Mouse (Mus musculus) liver, embryonic 11.5 days (tissue): ENCODE measurements at regions not wholly inside any gene's neighbourhood (a gene's known extent, or its start where the extent isn't known, plus 50 kb on each side); places are given as distances from the start of the nearest gene placed in this dataset.

Source experiments
- ATAC-seq: fragments of 200-750 bp; cut with Nextera tagmentation; replicated peaks from 2 replicates; pipeline ENCODE4 v1.8.0; 2017; ENCODE audit warnings: moderate number of reproducible peaks, mild to moderate bottlenecking, moderate TSS enrichment, moderate library complexity; ENCODE audit not compliant: low FRiP score
- DNase-seq: peaks from one replicate; pipeline ENCODE4 v3.0.0-alpha.2; 2017; ENCODE audit warnings: low spot score
- H3K27ac ChIP-seq: fragments of 300-500 bp; sonication (generic); 2 replicates; pipeline ENCODE4 v1.5.1; 2014; ENCODE audit warnings: mild to moderate bottlenecking, low read depth, low read length, control low read depth
- H3K27me3 ChIP-seq: fragments of 300-500 bp; sonication (generic); replicated peaks from 2 replicates; pipeline ENCODE4 v1.6.1; 2014; ENCODE audit warnings: low read length, mixed read lengths; ENCODE audit not compliant: control insufficient read depth, insufficient read depth
- H3K36me3 ChIP-seq: fragments of 300-500 bp; sonication (generic); 2 replicates; pipeline ENCODE4 v1.6.1; 2014; ENCODE audit warnings: mild to moderate bottlenecking, low read length, moderate library complexity, mixed read lengths; ENCODE audit not compliant: control insufficient read depth, insufficient read depth
- H3K4me1 ChIP-seq: fragments of 300-500 bp; sonication (generic); replicated peaks from 2 replicates; pipeline ENCODE4 v1.6.1; 2014; ENCODE audit warnings: low read length, mixed read lengths; ENCODE audit not compliant: control insufficient read depth, insufficient read depth
- H3K4me2 ChIP-seq: fragments of 300-500 bp; sonication (generic); 2 replicates; pipeline ENCODE4 v1.6.1; 2014; ENCODE audit warnings: mild to moderate bottlenecking, control low read depth, moderate library complexity
- H3K4me3 ChIP-seq: fragments of 300-500 bp; sonication (generic); 2 replicates; pipeline ENCODE4 v1.5.1; 2014; ENCODE audit warnings: low read depth, low read length, control low read depth
- H3K9ac ChIP-seq: fragments of 300-500 bp; sonication (generic); 2 replicates; pipeline ENCODE4 v1.6.1; 2014; ENCODE audit warnings: low read depth, low read length, control low read depth
- H3K9me3 ChIP-seq: fragments of 300-500 bp; sonication (generic); 2 replicates; pipeline ENCODE4 v1.6.1; 2016; ENCODE audit warnings: low read length, inconsistent platforms, mixed read lengths; ENCODE audit not compliant: control insufficient read depth
- WGBS: fragments of 180-500 bp; shearing (Covaris S2); extraction: QIAGEN DNeasy Blood & Tissue Kit; methylation state at CpG from one replicate; pipeline ENCODE4 v1.1.7; 2014; 5-methylcytosine and 5-hydroxymethylcytosine counted together

DNA sequence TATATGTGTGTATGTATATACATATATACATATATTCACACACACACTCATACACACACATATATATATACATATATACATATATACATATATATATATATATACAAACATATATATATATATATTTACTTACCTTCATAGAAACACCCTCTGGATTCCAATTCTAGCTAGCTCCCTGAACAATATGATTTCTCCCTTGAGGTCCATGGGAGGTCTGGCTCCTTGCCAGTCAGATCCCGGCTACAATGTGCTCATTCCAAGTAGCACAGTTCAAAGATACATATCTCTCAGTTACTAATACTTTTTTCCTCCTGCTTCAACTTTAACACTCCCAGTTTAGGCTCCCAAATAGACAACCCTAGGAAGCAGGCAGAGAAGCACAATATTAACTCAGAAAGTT lies 624.8 kb upstream of the Gm19410 start:
- no peak for ATAC-seq
- Histone ChIP-seq H3K36me3 (no peaks in the 10 kb centered on the region), H3K27me3 (no peaks in the 10 kb centered on the region), H3K9ac (no peak overlapping the region), H3K4me3 (no peak overlapping the region), H3K4me2 (no peak overlapping the region), H3K9me3 (no peaks in the 10 kb centered on the region), H3K27ac (no peak overlapping the region), H3K4me1 (no peaks in the 10 kb centered on the region)
- 82% methylated on average over 1 of the region's 1 CpGs for whole genome bisulfite sequencing
- no peak for DNase-seq

DNA sequence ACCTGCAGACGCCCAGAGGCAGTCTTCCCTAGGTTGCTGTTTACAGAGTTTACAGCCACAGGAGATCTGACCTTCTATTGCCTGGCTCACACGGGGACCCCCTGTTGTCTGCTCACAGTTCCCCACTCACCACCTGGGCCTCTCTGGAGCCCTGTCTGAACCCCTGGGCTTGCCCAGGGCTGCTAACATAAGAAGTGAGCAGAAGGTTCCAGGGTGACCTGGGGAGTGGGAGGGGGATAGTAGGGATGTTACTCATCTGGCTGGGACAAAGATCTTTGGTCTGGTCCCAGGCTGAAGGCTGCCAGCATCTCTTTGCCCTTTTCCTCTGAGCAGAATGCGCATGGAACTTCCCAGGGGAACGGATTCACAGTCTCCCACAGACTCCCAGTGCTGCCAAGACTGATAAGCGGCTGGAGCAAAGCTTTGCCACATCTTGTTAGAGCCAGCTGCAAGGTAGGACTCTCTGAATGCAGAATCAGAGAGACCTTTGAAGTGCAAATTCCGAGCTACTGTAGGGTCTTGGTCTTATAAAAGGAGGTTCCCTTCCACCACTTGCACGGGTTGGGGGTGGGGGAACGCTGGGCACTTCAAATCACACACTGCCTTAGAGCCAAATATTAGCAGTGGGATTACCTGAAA lies 622.5 kb upstream of the Gm19410 start:
- 19% methylated on average over 8 of the region's 8 CpGs for WGBS
- Histone ChIP-seq H3K4me2 (no peak overlapping the region), H3K4me1 (no peaks in the 10 kb centered on the region), H3K36me3 (no peaks in the 10 kb centered on the region), H3K9me3 (no peaks in the 10 kb centered on the region), H3K9ac (no peak overlapping the region), H3K4me3 (no peak overlapping the region), H3K27me3 (no peaks in the 10 kb centered on the region), H3K27ac (no peak overlapping the region)
- ATAC-seq (no peak), DNase-seq (no peak)

GRCm38 (mm10) chr8:35143684-35144083 lies 621.9 kb upstream of the Gm19410 start:
- Histone ChIP-seq H3K9me3 (no peaks in the 10 kb centered on the region), H3K27me3 (no peaks in the 10 kb centered on the region), H3K4me2 (no peak overlapping the region), H3K4me3 (no peak overlapping the region), H3K9ac (no peak overlapping the region), H3K36me3 (no peaks in the 10 kb centered on the region), H3K27ac (no peak overlapping the region), H3K4me1 (no peaks in the 10 kb centered on the region)
- 52% methylated on average over 7 of the region's 7 CpGs for WGBS
- DNase-seq (no peak), ATAC-seq (no peak)

GRCm38 (mm10) chr8:35144401-35144800 lies 621.2 kb upstream of the Gm19410 start:
- Histone ChIP-seq H3K9me3 (no peaks in the 10 kb centered on the region), H3K4me3 (no peak overlapping the region), H3K27me3 (no peaks in the 10 kb centered on the region), H3K27ac (no peak overlapping the region), H3K36me3 (no peaks in the 10 kb centered on the region), H3K4me2 (no peak overlapping the region), H3K4me1 (no peaks in the 10 kb centered on the region), H3K9ac (no peak overlapping the region)
- no peak for DNase-seq
- 50% methylated on average over 4 of the region's 4 CpGs for WGBS
- ATAC-seq: no peak

DNA sequence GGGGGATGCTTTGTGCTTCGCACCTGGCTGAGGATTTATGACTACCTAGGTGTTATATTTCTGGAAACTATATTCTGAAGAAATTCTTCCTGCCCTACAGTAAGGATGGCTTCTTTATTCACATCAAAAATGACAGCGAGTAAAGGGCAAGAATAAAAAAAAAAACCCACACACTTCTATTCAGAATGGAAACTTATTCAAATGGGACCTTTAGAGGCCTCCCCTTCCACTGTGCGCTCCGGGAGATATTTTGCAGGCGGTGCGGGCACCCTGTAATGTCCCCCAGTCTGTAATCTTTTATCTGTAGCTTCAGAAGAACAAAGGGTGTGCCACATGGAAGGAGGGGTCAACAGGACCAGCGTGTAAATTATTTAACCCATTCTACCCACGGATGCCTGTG lies 618.1 kb upstream of the Gm19410 start:
- H3K4me1 ChIP-seq: no peaks in the 10 kb centered on the region
- H3K4me2 ChIP-seq: no peak overlapping the region
- ATAC-seq: no peak
- 87% methylated on average over 8 of the region's 8 CpGs for WGBS
- no peaks in the 10 kb centered on the region for H3K9me3 ChIP-seq
- no peak overlapping the region for H3K4me3 ChIP-seq
- H3K9ac ChIP-seq: no peak overlapping the region
- no peak for DNase-seq
- H3K27ac ChIP-seq: no peak overlapping the region
- no peaks in the 10 kb centered on the region for H3K36me3 ChIP-seq
- no peaks in the 10 kb centered on the region for H3K27me3 ChIP-seq

- Histone ChIP-seq H3K4me3 (no peak overlapping the region), H3K4me2 (no peak overlapping the region), H3K9me3 (no peaks in the 10 kb centered on the region), H3K27ac (no peak overlapping the region), H3K9ac (no peak overlapping the region), H3K4me1 (no peaks in the 10 kb centered on the region), H3K27me3 (no peaks in the 10 kb centered on the region), H3K36me3 (no peaks in the 10 kb centered on the region)
- 88% methylated on average over 8 of the region's 8 CpGs for WGBS
- no peak for ATAC-seq
- no peak for DNase-seq
Observed at GRCm38 (mm10) chr8:35147967-35148366, 617.6 kb upstream of the Gm19410 start.

GRCm38 (mm10) chr8:35152585-35152984 lies 613.0 kb upstream of the Gm19410 start:
- Histone ChIP-seq H3K9ac (no peak overlapping the region), H3K4me1 (no peaks in the 10 kb centered on the region), H3K27me3 (no peaks in the 10 kb centered on the region), H3K9me3 (no peaks in the 10 kb centered on the region), H3K27ac (no peak overlapping the region), H3K4me2 (no peak overlapping the region), H3K36me3 (no peaks in the 10 kb centered on the region), H3K4me3 (no peak overlapping the region)
- ATAC-seq: no peak
- DNase-seq: no peak
- WGBS: 68% methylated on average over 8 of the region's 8 CpGs

DNA sequence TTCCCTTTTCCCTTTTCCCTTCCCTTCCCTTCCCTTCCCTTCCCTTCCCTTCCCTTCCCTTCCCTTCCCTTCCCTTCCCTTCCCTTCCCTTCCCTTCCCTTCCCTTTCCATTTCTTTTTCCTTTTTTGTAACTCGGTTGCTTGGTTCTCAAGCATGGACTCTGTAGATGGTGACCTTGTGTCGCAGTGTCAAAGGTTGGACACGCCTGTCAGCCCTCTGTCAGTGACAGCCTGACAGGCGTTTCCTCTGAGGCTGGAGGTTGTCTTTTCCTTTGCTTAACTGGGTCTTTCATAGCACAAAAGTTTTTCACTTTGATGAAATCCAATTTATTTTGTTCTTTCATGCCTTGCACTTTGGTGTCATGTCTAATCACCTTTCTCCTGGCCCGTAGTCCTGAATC lies 609.3 kb upstream of the Gm19410 start:
- Histone ChIP-seq H3K4me2 (no peak overlapping the region), H3K36me3 (no peaks in the 10 kb centered on the region), H3K4me1 (no peaks in the 10 kb centered on the region), H3K9me3 (no peaks in the 10 kb centered on the region), H3K9ac (no peak overlapping the region), H3K27ac (no peak overlapping the region), H3K4me3 (no peak overlapping the region), H3K27me3 (no peaks in the 10 kb centered on the region)
- no peak for ATAC-seq
- no peak for DNase-seq
- WGBS: 51% methylated on average over 5 of the region's 5 CpGs

DNA sequence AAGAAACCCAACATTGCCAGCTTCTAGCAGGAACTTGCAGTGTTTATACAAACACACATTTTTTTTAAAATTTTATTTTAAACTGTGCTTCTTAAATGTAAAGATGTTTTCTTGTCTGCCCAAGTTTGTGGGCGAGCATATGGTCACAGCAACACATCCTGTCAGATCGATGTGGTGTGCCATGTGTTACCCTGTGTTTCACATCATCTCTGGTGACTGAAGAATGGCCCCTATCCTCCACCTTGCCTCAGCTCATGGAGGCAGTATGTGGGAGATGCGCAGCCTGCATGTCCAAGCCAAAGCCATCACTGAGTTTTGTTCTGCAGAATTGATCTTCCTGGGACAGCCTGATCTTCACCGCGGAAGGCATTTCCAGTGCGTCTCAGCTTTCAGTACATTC lies 607.9 kb upstream of the Gm19410 start:
- 75% methylated on average over 6 of the region's 6 CpGs for WGBS

More for the DNA sequence above, 607.9 kb upstream of the Gm19410 start:
- Histone ChIP-seq H3K27me3 (no peaks in the 10 kb centered on the region), H3K4me1 (no peaks in the 10 kb centered on the region), H3K9me3 (no peaks in the 10 kb centered on the region), H3K36me3 (no peaks in the 10 kb centered on the region), H3K27ac (no peak overlapping the region), H3K4me3 (no peak overlapping the region), H3K9ac (no peak overlapping the region), H3K4me2 (no peak overlapping the region)
- DNase-seq (no peak), ATAC-seq (no peak)
